Mouse (Mus musculus): ENCODE measurements around the gene Lysmd1. TPM values are rescaled to one million over a fixed set of nuclear protein-coding genes. Genes with fewer than 3 reads are reported as not detected.

Lysmd1 gene
- total RNA-seq, 2 experiments from 2014 or later: 5.3 to 6.0 TPM

- DNase-seq: no peak
These were observed 5.8 kb downstream of the Lysmd1 start for GRCm38 (mm10) chr3:95139586-95140288.

GRCm38 (mm10) chr3:95140289-95140595, 6.4 kb downstream of the Lysmd1 start:
- no peak for DNase-seq

- DNase-seq: no peak
These were observed 6.9 kb downstream of the Lysmd1 start for GRCm38 (mm10) chr3:95140795-95141194.

GRCm38 (mm10) chr3:95141474-95141873, 7.6 kb downstream of the Lysmd1 start:
- no peak for DNase-seq

GRCm38 (mm10) chr3:95141952-95142616, 8.2 kb downstream of the Lysmd1 start, which contains the start of gene Tnfaip8l2:
Gene Tnfaip8l2 (minus strand): TSS chr3:95142360.
- DNase-seq: no peak

- peak; percentile 93 for DNase-seq
These were observed 8.7 kb downstream of the Lysmd1 start for GRCm38 (mm10) chr3:95142617-95143011.

- DNase-seq: no peak
These were observed 14.0 kb downstream of the Lysmd1 start for GRCm38 (mm10) chr3:95147924-95148323.

GRCm38 (mm10) chr3:95153874-95154273, 20.0 kb downstream of the Lysmd1 start:
- peak; percentile 44 for DNase-seq

GRCm38 (mm10) chr3:95159511-95159986, 25.7 kb downstream of the Lysmd1 start:
- no peak for DNase-seq

- DNase-seq: peak; percentile 91
These were observed 26.4 kb downstream of the Lysmd1 start, which contains the start of gene Sema6c for GRCm38 (mm10) chr3:95159987-95160963. Gene Sema6c (plus strand): TSS chr3:95160457.

- DNase-seq: peak; percentile 31
These were observed 27.2 kb downstream of the Lysmd1 start for GRCm38 (mm10) chr3:95161041-95161551.

GRCm38 (mm10) chr3:95161618-95162344, 27.9 kb downstream of the Lysmd1 start:
- peak; percentile 25 for DNase-seq

GRCm38 (mm10) chr3:95162345-95162628, 28.4 kb downstream of the Lysmd1 start:
- no peak for DNase-seq

- DNase-seq: no peak
These were observed 29.7 kb downstream of the Lysmd1 start for GRCm38 (mm10) chr3:95163419-95164255.

- no peak for DNase-seq
These were observed 30.3 kb downstream of the Lysmd1 start for GRCm38 (mm10) chr3:95164256-95164550.

- DNase-seq: no peak
These were observed 31.0 kb downstream of the Lysmd1 start for GRCm38 (mm10) chr3:95164840-95165239.

GRCm38 (mm10) chr3:95169996-95170395, 36.1 kb downstream of the Lysmd1 start:
- no peak for DNase-seq

GRCm38 (mm10) chr3:95171105-95171504, 37.2 kb downstream of the Lysmd1 start:
- DNase-seq: no peak

GRCm38 (mm10) chr3:95172526-95173255, 38.8 kb downstream of the Lysmd1 start:
- peak; percentile 21 for DNase-seq

- peak; percentile 45 for DNase-seq
These were observed 39.5 kb downstream of the Lysmd1 start for GRCm38 (mm10) chr3:95173256-95173949.

All from heart, postnatal 4 days (tissue).